Mouse (Mus musculus): ENCODE measurements around the gene Bri3. TPM values are rescaled to one million over a fixed set of nuclear protein-coding genes. Genes with fewer than 3 reads are reported as not detected.

Bri3 gene
- polyA plus RNA-seq, 1 experiment from 2014 or later, result 128 TPM

DNA sequence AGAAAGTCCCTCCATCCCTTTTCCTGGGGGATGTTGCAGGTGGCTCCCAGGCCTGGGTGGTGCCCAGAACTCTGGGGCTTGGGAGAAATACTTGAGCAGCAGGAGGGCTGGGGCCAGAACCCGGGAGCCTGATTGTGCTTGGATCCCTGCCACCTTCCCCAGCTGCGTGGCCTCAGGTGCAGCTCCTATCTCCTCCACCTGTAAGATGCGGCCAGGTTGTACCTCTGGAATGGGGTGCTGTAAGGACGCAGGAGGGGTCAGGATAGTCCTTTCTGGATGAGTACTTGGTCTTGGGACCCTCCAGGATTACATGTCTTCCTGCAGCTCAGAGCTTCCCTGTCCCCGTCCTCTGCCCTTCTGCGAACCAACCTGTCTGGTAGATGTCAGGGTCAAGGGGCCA, 15.0 kb downstream of the Bri3 start:
- H3K9ac ChIP-seq (ENCODE audit: low read length), result no peak overlapping the region
- no peaks in the 10 kb centered on the region for H3K27me3 ChIP-seq (ENCODE audit: control insufficient read depth, insufficient read depth, low read length)
- H3K4me1 ChIP-seq (ENCODE audit: control insufficient read depth, insufficient read depth, low read length), result peaks cover 28% of the 10 kb centered on the region
- DNase-seq (ENCODE audit: low spot score) (no peak), ATAC-seq (ENCODE audit: insufficient number of reproducible peaks, low FRiP score, low TSS enrichment, low read depth) (no peak)
- no peak overlapping the region for H3K4me3 ChIP-seq (ENCODE audit: low read depth, low read length)
- peaks cover 2% of the 10 kb centered on the region; the same call in 1 of the 2 replicates for H3K36me3 ChIP-seq (ENCODE audit: control insufficient read depth, insufficient read depth, low read length)
- no peak overlapping the region for H3K27ac ChIP-seq (replicated peaks; ENCODE audit: low read depth, low read length)
- no peak overlapping the region for H3K4me2 ChIP-seq (ENCODE audit: low read depth, severe bottlenecking)
- H3K9me3 ChIP-seq (ENCODE audit: control insufficient read depth, low read length), result no peaks in the 10 kb centered on the region
- 85% methylated on average over 6 of the region's 6 CpGs for WGBS

- WGBS, result 83% methylated on average over 8 of the region's 8 CpGs
- DNase-seq (ENCODE audit: low spot score), result no peak
- Histone ChIP-seq H3K27ac (replicated peaks; ENCODE audit: low read depth, low read length) (no peak overlapping the region), H3K9me3 (ENCODE audit: control insufficient read depth, low read length) (no peaks in the 10 kb centered on the region), H3K4me2 (ENCODE audit: low read depth, severe bottlenecking) (no peak overlapping the region), H3K36me3 (ENCODE audit: control insufficient read depth, insufficient read depth, low read length) (peaks cover 7% of the 10 kb centered on the region; the same call in 1 of the 2 replicates), H3K9ac (ENCODE audit: low read length) (no peak overlapping the region), H3K4me1 (ENCODE audit: control insufficient read depth, insufficient read depth, low read length) (peaks cover 25% of the 10 kb centered on the region), H3K4me3 (ENCODE audit: low read depth, low read length) (no peak overlapping the region), H3K27me3 (ENCODE audit: control insufficient read depth, insufficient read depth, low read length) (no peaks in the 10 kb centered on the region)
- ATAC-seq (ENCODE audit: insufficient number of reproducible peaks, low FRiP score, low TSS enrichment, low read depth), result no peak
These were observed 16.2 kb downstream of the Bri3 start for GRCm38 (mm10) chr5:144260464-144260863.

- ATAC-seq (ENCODE audit: insufficient number of reproducible peaks, low FRiP score, low TSS enrichment, low read depth) (no peak), DNase-seq (ENCODE audit: low spot score) (no peak)
- Histone ChIP-seq H3K4me3 (ENCODE audit: low read depth, low read length) (no peak overlapping the region), H3K36me3 (ENCODE audit: control insufficient read depth, insufficient read depth, low read length) (peaks cover 10% of the 10 kb centered on the region; the same call in 1 of the 2 replicates), H3K9me3 (ENCODE audit: control insufficient read depth, low read length) (no peaks in the 10 kb centered on the region), H3K4me1 (ENCODE audit: control insufficient read depth, insufficient read depth, low read length) (peaks cover 25% of the 10 kb centered on the region), H3K9ac (ENCODE audit: low read length) (no peak overlapping the region), H3K27ac (replicated peaks; ENCODE audit: low read depth, low read length) (no peak overlapping the region), H3K4me2 (ENCODE audit: low read depth, severe bottlenecking) (no peak overlapping the region), H3K27me3 (ENCODE audit: control insufficient read depth, insufficient read depth, low read length) (no peaks in the 10 kb centered on the region)
- WGBS, result 86% methylated on average over 9 of the region's 9 CpGs
These were observed 17.1 kb downstream of the Bri3 start for GRCm38 (mm10) chr5:144261309-144261708.

GRCm38 (mm10) chr5:144261829-144262228, 17.6 kb downstream of the Bri3 start:
- Histone ChIP-seq H3K9ac (ENCODE audit: low read length) (no peak overlapping the region), H3K4me1 (ENCODE audit: control insufficient read depth, insufficient read depth, low read length) (peaks cover 23% of the 10 kb centered on the region), H3K4me2 (ENCODE audit: low read depth, severe bottlenecking) (no peak overlapping the region), H3K27ac (replicated peaks; ENCODE audit: low read depth, low read length) (no peak overlapping the region), H3K9me3 (ENCODE audit: control insufficient read depth, low read length) (no peaks in the 10 kb centered on the region), H3K4me3 (ENCODE audit: low read depth, low read length) (no peak overlapping the region), H3K36me3 (ENCODE audit: control insufficient read depth, insufficient read depth, low read length) (peaks cover 11% of the 10 kb centered on the region; the same call in 1 of the 2 replicates), H3K27me3 (ENCODE audit: control insufficient read depth, insufficient read depth, low read length) (no peaks in the 10 kb centered on the region)
- DNase-seq (ENCODE audit: low spot score), result no peak
- 90% methylated on average over 5 of the region's 5 CpGs for WGBS
- no peak for ATAC-seq (ENCODE audit: insufficient number of reproducible peaks, low FRiP score, low TSS enrichment, low read depth)

DNA sequence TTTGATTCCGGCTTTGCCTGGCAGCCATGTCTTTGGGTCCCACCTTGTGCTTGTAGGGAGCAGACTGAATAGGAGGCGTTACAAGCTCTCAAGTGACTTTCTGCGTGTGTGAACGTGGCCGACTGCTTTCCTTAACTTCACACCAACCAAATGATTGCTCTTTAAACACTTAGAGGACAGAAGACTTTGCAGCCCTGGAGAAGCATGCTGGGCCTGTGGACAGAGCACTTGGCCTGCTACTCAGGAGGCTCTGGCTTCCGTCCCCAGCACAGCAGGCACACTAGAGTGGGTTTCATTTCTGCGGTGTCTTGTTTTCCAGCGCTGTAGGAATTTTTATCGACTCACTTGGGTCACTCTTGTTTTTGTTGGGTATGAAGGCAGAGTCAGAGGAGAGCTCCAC, 18.8 kb downstream of the Bri3 start:
- Histone ChIP-seq H3K27ac (replicated peaks; ENCODE audit: low read depth, low read length) (no peak overlapping the region), H3K9me3 (ENCODE audit: control insufficient read depth, low read length) (no peaks in the 10 kb centered on the region), H3K4me1 (ENCODE audit: control insufficient read depth, insufficient read depth, low read length) (peaks cover 10% of the 10 kb centered on the region), H3K4me3 (ENCODE audit: low read depth, low read length) (no peak overlapping the region), H3K9ac (ENCODE audit: low read length) (no peak overlapping the region), H3K4me2 (ENCODE audit: low read depth, severe bottlenecking) (no peak overlapping the region), H3K27me3 (ENCODE audit: control insufficient read depth, insufficient read depth, low read length) (no peaks in the 10 kb centered on the region), H3K36me3 (ENCODE audit: control insufficient read depth, insufficient read depth, low read length) (peaks cover 13% of the 10 kb centered on the region; the same call in 1 of the 2 replicates)
- ATAC-seq (ENCODE audit: insufficient number of reproducible peaks, low FRiP score, low TSS enrichment, low read depth) (no peak), DNase-seq (ENCODE audit: low spot score) (no peak)
- WGBS, result 82% methylated on average over 9 of the region's 9 CpGs

GRCm38 (mm10) chr5:144263496-144263895, 19.3 kb downstream of the Bri3 start:
- no peak overlapping the region for H3K4me2 ChIP-seq (ENCODE audit: low read depth, severe bottlenecking)
- H3K27ac ChIP-seq (replicated peaks; ENCODE audit: low read depth, low read length), result no peak overlapping the region
- no peaks in the 10 kb centered on the region for H3K27me3 ChIP-seq (ENCODE audit: control insufficient read depth, insufficient read depth, low read length)
- DNase-seq (ENCODE audit: low spot score) (no peak), ATAC-seq (ENCODE audit: insufficient number of reproducible peaks, low FRiP score, low TSS enrichment, low read depth) (no peak)
- H3K9ac ChIP-seq (ENCODE audit: low read length), result no peak overlapping the region
- no peaks in the 10 kb centered on the region for H3K9me3 ChIP-seq (ENCODE audit: control insufficient read depth, low read length)
- peaks cover 7% of the 10 kb centered on the region; the same call in 1 of the 2 replicates for H3K4me1 ChIP-seq (ENCODE audit: control insufficient read depth, insufficient read depth, low read length)
- no peak overlapping the region for H3K4me3 ChIP-seq (ENCODE audit: low read depth, low read length)
- WGBS, result 89% methylated on average over 13 of the region's 13 CpGs
- peaks cover 13% of the 10 kb centered on the region; the same call in 1 of the 2 replicates for H3K36me3 ChIP-seq (ENCODE audit: control insufficient read depth, insufficient read depth, low read length)

DNA sequence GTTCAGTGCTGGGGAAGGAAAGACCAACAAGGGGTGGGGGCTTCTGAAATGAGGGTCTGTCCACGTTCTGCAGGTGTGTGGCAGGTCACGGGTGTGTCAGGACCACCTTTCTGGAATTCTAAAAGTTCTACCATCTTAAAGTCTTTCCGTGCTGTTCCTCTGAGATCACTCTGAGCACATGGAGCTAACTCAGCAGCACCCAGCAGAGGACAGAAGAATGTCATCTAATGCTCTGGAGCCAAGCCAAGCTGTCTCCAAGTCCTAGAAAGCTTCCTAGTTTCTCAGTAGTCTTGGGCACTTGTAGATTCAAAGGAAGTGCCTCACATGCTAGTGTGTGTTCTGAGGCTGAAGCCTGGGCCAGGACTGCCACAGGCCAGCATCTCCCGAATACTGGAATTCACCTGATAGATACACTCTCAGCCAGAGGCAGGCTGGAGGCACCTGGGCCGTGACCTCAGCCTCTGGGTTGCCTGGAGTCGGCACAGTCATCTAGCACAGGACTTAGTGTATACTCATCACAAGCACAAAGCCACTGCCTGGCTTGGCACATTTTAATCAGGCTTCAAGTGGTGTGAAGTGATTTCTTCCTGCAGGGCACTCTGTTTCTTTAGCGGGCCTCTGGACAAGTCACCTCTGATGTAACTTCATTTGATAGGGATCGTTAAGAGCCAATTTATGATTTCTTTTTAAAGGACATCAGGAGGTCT, 23.5 kb downstream of the Bri3 start:
- ATAC-seq (ENCODE audit: insufficient number of reproducible peaks, low FRiP score, low TSS enrichment, low read depth), result no peak
- no peaks in the 10 kb centered on the region for H3K27me3 ChIP-seq (ENCODE audit: control insufficient read depth, insufficient read depth, low read length)
- peaks cover 12% of the 10 kb centered on the region; the same call in 1 of the 2 replicates for H3K36me3 ChIP-seq (ENCODE audit: control insufficient read depth, insufficient read depth, low read length)
- WGBS, result 67% methylated on average over 8 of the region's 8 CpGs
- no peaks in the 10 kb centered on the region for H3K9me3 ChIP-seq (ENCODE audit: control insufficient read depth, low read length)
- no peak for DNase-seq (ENCODE audit: low spot score)
- H3K27ac ChIP-seq (replicated peaks; ENCODE audit: low read depth, low read length), result no peak overlapping the region
- no peak overlapping the region for H3K4me3 ChIP-seq (ENCODE audit: low read depth, low read length)
- no peaks in the 10 kb centered on the region; the same call in 1 of the 2 replicates for H3K4me1 ChIP-seq (ENCODE audit: control insufficient read depth, insufficient read depth, low read length)
- H3K9ac ChIP-seq (ENCODE audit: low read length), result no peak overlapping the region
- H3K4me2 ChIP-seq (ENCODE audit: low read depth, severe bottlenecking), result no peak overlapping the region

DNA sequence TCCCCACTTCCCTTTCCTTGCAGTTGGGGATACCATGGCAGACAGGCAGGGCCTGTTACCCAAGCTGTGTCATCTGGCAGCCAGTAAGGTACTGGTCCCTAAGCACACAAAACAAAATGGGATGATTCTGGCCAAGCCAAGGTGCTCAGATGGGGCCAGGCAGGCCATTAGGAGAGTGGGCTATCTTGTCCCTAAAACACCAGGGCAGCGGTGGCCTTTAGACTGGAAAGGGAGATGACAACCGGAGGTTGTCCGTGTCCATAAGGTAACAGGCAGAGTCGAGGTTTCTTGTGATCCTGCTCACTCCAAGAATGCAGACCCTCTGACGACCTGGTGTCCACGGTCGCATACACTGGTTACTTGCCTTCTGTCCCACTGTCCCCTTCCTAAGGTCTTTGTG, 25.7 kb downstream of the Bri3 start:
- 95% methylated on average over 7 of the region's 7 CpGs for WGBS
- DNase-seq (ENCODE audit: low spot score) (no peak), ATAC-seq (ENCODE audit: insufficient number of reproducible peaks, low FRiP score, low TSS enrichment, low read depth) (no peak)
- Histone ChIP-seq H3K27ac (replicated peaks; ENCODE audit: low read depth, low read length) (no peak overlapping the region), H3K9ac (ENCODE audit: low read length) (no peak overlapping the region), H3K4me2 (ENCODE audit: low read depth, severe bottlenecking) (no peak overlapping the region), H3K4me3 (ENCODE audit: low read depth, low read length) (no peak overlapping the region), H3K36me3 (ENCODE audit: control insufficient read depth, insufficient read depth, low read length) (peaks cover 9% of the 10 kb centered on the region; the same call in 1 of the 2 replicates), H3K27me3 (ENCODE audit: control insufficient read depth, insufficient read depth, low read length) (no peaks in the 10 kb centered on the region), H3K9me3 (ENCODE audit: control insufficient read depth, low read length) (no peaks in the 10 kb centered on the region), H3K4me1 (ENCODE audit: control insufficient read depth, insufficient read depth, low read length) (no peaks in the 10 kb centered on the region; the same call in 1 of the 2 replicates)
